Mouse (Mus musculus): Measurements from ENCODE around the gene BC005537.

Gene BC005537

DNA sequence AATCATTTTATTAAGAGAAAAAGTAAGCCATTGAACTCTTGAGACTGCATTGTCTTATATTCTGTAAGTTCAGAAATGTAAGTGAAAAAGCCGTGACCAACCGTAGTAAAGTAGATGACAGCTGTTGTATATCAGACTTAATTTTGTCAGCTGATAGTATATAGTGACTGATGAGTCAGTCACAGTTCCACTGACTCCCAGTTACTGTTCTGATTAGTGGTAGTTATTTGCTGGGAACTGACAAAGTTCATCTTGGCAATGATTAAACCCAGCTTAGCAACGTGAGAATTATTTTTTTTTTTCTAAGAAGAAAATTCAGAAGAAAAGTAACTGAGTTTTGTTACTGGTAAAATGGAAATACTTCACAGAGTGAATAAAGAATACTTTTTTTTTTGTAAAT lies 40.2 kb downstream of the BC005537 start:
- DNase-seq (ENCODE audit: extremely low spot score, low read depth, low spot score): no peak

DNA sequence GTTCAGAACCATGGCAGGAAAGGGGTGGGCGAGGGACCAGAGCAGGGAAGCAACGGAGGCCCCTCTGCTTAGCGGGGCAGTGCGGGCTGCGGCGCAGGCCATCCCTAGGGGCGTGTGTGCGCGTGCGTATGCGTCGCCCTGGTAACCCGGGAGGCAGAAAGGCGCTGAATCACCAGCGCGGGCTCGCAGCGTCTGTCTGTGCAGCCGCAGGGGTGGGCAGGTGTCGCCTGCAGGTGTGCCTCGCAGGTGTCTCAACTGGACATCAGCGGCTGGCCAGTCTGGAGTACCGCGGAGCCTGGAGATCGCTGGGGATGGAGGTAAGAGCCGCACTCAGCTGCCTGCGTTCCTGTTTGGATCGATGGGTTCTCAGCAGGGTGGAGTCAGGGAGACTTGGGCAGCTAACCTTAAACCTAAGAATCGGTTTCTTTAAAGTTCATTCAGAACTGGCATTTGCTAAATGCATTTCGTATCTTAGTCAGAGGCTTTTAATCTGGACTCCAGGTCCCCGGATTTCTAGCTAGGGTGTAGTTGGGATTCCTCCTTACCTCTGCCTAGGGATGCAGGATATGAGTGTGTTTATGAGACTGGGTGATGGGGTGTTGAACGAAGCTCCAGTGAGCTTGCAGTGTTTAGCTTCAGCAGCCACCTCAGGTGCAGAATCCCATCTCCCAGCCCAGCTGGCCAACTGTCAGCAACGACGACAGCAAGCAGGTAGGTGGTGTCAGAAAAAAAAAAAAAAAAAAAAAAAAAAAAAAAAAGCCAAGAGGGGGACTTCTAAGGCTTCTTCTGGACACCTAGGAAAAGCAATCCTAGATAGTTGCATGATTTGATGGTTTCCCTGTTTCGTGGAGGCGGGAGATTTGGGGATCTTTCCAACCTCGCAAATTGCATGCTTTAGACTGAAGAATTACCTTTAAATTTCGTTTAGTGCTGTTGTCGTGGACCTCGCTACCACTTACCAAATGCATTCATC lies 43.8 kb downstream of the BC005537 start, which contains the start of gene D130043K22Rik:
TSS of gene D130043K22Rik (plus strand) at position 153 of the 973 bp plus-strand sequence.
- DNase-seq (ENCODE audit: extremely low spot score, low read depth, low spot score): no peak

DNA sequence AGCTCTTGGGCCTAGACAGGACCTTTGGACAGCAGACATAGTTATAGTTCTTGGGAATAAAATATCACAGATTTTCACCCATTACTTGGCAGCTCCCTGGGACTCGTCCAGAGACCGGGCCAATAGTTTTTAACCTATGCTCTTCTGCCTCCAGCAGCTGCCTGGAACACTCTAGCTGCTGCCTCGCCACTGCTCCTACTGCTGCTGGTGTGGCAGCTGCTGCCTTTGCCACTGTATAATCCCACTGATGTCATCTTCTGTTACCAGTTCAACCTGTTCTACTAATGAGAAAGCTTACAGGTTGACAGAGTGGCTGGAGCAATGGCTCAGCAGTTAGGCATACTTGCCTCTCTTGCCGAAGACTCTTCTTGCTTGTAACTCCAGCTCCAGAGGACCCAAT lies 47.9 kb downstream of the BC005537 start:
- no peak for DNase-seq (ENCODE audit: extremely low spot score, low read depth, low spot score)

DNA sequence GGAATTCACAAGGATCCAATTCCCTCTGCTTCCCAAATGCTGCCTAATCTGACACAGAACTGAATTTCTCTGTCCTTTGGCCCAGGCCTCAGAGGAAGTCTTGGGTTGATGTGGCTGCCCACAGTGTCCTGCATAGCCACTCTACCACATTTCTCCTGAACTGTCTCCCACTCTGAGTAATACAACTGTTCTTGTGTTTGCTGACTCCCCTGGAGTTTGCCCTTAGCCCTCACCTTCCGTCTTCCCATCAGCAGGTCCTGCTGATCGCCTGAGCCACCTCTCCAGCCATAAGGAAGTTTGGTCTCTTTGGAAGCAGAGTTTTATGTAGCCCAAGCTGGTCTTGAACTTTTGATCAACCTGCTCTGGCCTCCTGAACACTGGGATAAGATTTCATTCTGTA lies 50.5 kb downstream of the BC005537 start:
- DNase-seq (ENCODE audit: extremely low spot score, low read depth, low spot score): no peak

DNA sequence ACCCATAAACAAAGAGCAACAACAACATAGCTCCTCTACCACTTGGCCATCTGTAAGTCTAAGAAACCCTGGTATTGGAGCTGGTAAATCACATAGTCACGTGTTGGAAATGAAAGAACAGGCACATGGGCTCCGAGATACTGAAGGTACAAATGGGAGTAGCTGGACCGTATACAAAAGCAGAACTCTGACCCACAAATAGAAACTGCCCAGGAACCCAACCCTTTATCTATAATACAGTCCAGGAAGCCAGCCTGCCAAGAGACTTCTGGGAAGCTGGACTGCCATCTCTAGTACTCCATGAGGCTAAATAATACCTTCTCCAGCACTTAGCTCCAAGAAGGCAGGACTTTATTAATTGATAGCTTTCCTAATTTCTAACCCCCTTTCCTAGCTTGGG lies 51.1 kb downstream of the BC005537 start:
- DNase-seq (ENCODE audit: extremely low spot score, low read depth, low spot score): no peak

DNA sequence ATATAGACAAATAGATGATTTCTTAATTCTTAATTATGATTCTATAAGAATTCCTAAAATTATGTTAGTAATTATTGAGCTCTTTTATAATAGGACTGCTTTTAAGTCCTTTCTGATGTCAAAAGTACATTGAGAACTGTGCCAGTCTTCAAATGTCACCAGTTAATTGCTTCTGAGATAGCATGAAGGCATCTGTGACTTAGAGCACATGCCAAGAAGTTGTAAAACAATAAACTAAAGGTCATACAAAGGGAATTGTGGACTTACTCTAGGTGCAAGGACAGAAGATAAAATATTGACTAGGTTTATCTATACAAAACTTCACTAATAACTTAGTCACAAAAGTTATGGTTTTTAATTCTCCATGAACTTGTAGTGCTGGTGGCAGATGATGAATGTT lies 57.7 kb downstream of the BC005537 start:
- no peak for DNase-seq (ENCODE audit: extremely low spot score, low read depth, low spot score)

DNA sequence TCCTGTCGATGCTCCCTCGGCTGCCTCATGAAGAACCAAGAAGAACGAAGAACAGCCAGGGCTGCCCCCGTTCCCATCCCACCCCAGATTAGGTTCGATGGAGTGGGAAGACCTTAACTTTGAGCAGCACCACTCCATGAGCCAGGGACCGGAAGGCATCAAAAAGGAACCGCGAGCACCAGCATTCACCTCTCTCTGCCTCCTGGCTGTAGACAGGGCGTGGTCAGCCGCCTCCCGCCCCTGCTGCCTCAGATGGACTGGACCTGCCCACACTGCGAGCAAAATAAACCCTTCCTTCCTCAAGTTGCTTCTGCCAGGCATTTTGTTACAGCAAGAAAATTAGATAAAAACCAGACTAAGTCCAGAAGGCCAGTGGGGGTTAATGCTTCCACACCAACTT lies 59.6 kb downstream of the BC005537 start:
- no peak for DNase-seq (ENCODE audit: extremely low spot score, low read depth, low spot score)

DNA sequence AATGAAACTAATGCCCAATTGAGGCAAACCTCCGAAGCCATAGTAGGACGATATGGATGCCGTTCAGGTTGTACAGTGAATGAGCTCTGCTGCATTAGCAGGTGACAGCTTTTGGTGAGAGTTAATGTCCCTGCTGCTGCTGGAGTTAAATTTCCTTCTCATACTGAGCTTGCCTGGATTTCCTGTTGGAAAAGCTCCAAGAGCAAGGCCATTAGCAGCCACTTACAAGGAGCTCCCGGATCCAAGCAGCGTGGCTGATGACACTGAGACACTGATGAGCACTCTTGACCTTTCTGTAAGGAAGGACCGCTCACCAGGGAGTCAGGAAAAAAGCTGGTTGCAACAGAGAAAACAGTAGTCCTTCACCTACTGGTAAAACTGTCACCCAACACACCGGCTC lies 60.6 kb downstream of the BC005537 start:
- no peak for DNase-seq (ENCODE audit: extremely low spot score, low read depth, low spot score)

DNA sequence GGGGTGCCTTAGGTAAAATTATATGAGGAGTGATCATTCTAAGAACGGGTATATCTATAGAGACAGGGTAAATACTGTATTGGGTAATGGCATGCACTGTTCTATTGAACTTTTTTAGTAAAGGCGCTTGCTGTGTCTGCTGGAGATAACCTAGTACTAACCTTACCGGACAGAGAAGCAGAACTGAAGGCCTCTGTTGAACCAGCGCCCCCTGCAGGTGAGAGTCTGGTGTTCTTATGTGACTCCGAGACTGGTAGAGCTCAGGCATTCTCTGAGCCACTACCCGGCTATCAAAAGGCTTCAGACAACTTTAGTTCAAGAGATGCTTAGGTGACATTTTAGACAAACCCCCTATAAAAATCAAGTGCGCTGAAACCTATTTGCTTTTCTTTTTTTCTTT lies 61.1 kb downstream of the BC005537 start:
- DNase-seq (ENCODE audit: extremely low spot score, low read depth, low spot score): no peak
